Mouse (Mus musculus) stomach, embryonic 16.5 days (tissue): ENCODE data around the gene Arhgap24. TPM values are rescaled to one million over a fixed set of nuclear protein-coding genes. Genes with fewer than 3 reads are reported as not detected.
A peak's percentile ranks its signal among the peaks of the same experiment; 100 is the strongest.

Source experiments
- ATAC-seq: fragments of 200-750 bp; cut with Nextera tagmentation; 2 replicates; pipeline ENCODE4 v1.8.0; 2017; ENCODE audit warnings: moderate number of reproducible peaks, moderate TSS enrichment; ENCODE audit not compliant: insufficient read depth, low FRiP score
- H3K27ac ChIP-seq: fragments of 300-500 bp; sonication (generic); 2 replicates; pipeline ENCODE4 v1.5.1; 2014; ENCODE audit warnings: low read length
- H3K27me3 ChIP-seq: fragments of 300-500 bp; sonication (generic); 2 replicates; pipeline ENCODE4 v1.6.1; 2014; ENCODE audit warnings: low read length, control low read depth, mixed read lengths; ENCODE audit not compliant: control insufficient read depth, insufficient read depth
- H3K36me3 ChIP-seq: fragments of 300-500 bp; sonication (generic); 2 replicates; pipeline ENCODE4 v1.6.1; 2014; ENCODE audit warnings: low read length; ENCODE audit not compliant: control insufficient read depth, insufficient read depth
- H3K4me1 ChIP-seq: fragments of 300-500 bp; sonication (generic); 2 replicates; pipeline ENCODE4 v1.6.1; 2014; ENCODE audit warnings: low read length, control low read depth, mixed read lengths; ENCODE audit not compliant: control insufficient read depth, insufficient read depth
- H3K4me2 ChIP-seq: fragments of 300-500 bp; sonication (generic); 2 replicates; pipeline ENCODE4 v1.6.1; 2014; ENCODE audit warnings: low read depth, low read length, mixed read lengths
- H3K4me3 ChIP-seq: fragments of 300-500 bp; sonication (generic); replicated peaks from 2 replicates; pipeline ENCODE4 v1.5.1; 2014; ENCODE audit warnings: mild to moderate bottlenecking, low read length
- H3K9ac ChIP-seq: fragments of 300-500 bp; sonication (generic); 2 replicates; pipeline ENCODE4 v1.6.1; 2014; ENCODE audit warnings: low read length
- H3K9me3 ChIP-seq: fragments of 300-500 bp; sonication (generic); replicated peaks from 2 replicates; pipeline ENCODE4 v1.6.1; 2016; ENCODE audit warnings: low read length, control low read depth; ENCODE audit not compliant: control insufficient read depth
- WGBS: fragments of 180-500 bp; shearing (Covaris S2); extraction: QIAGEN DNeasy Blood & Tissue Kit; methylation state at CpG from one replicate; pipeline ENCODE4 v1.1.7; 2014; 5-methylcytosine and 5-hydroxymethylcytosine counted together
- polyA plus RNA-seq: library from polyadenylated mRNA; unstranded; fragments of >200 nt; fragmentation: Nextera tagmentation; extraction: Ambion mirVana; gene quantifications from 2 replicates; pipeline ENCODE4 v1.2.1, GENCODE M21; 2015

The Arhgap24 gene
- polyA plus RNA-seq, 1 experiment from 2014 or later = 29.6 TPM

GRCm38 (mm10) chr5:102767058-102767444 is 285.9 kb downstream of the Arhgap24 start:
- Histone ChIP-seq H3K4me1 (peaks cover 24% of the 10 kb centered on the region), H3K9me3 (no peaks in the 10 kb centered on the region), H3K4me2 (no peak overlapping the region), H3K4me3 (no peak overlapping the region), H3K36me3 (no peaks in the 10 kb centered on the region), H3K9ac (no peak overlapping the region), H3K27ac (no peak overlapping the region), H3K27me3 (no peaks in the 10 kb centered on the region)
- 89% methylated on average over 4 of the region's 4 CpGs for whole genome bisulfite sequencing
- ATAC-seq = no peak

DNA sequence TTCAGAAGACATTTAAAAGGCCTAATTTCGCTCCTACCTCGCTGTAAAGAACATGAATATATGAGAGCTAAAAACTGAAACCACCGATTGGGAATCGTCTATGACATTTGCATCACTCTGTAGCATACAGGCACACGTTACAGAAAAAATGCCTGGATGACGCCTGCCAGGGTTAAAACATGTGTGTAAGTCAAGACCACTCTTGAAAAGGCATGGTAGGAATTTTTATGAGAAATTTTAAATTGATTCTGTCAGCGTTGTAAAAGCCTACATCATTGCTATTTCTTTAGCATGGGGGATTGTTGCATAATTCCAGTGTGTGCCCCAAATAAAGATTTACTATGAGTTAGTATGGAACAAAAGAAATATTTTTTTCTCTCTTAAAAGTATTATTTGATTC is 286.6 kb downstream of the Arhgap24 start:
- Histone ChIP-seq H3K36me3 (no peaks in the 10 kb centered on the region), H3K4me1 (peaks cover 24% of the 10 kb centered on the region), H3K27me3 (no peaks in the 10 kb centered on the region), H3K9me3 (no peaks in the 10 kb centered on the region), H3K4me3 (no peak overlapping the region), H3K27ac (no peak overlapping the region), H3K9ac (no peak overlapping the region), H3K4me2 (no peak overlapping the region)
- WGBS = 75% methylated on average over 7 of the region's 7 CpGs
- no peak for ATAC-seq

DNA sequence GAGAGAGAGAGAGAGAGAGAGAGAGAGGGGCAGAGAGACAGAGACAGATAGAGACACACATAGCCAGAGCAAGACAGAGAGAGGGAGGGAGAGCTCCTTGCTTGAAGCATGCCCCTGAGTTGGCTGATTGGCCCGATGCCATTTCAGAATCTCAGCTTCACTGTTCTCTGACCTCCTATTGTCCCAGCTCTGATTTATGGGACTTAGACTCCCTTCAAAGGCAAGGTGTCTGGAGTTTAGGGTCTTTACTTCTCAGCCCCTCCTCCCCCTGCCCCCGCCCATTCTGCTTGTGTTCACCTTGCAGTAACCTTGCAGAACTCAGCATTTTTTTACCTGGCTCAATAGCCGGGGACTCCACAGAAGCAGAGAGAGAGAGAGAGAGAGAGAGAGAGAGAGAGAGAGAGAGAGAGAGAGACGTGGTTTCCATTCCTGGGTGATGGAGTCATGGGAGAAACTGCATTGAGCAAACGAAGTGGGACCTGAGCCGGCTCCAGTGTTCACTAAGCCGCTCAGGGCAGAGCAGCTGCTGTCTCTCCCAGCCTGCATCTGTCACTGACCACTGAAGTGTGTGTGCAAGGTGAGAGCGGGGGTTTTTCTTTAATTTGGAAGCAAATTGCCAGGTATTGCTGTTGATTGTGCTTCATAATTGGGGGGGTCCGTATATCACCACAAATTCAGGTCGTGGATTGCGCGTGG is 287.3 kb downstream of the Arhgap24 start:
- 27% methylated on average over 12 of the region's 12 CpGs for whole genome bisulfite sequencing
- no peaks in the 10 kb centered on the region for H3K27me3 ChIP-seq
- no peak overlapping the region for H3K9ac ChIP-seq
- ATAC-seq = peak; percentile 91; the same call in 1 of the 2 replicates
- H3K27ac ChIP-seq = no peak overlapping the region; the same call in 1 of the 2 replicates
- H3K4me2 ChIP-seq = peak overlapping the region; percentile 22
- no peak overlapping the region for H3K4me3 ChIP-seq
- H3K9me3 ChIP-seq = no peaks in the 10 kb centered on the region
- peaks cover 24% of the 10 kb centered on the region for H3K4me1 ChIP-seq
- no peaks in the 10 kb centered on the region for H3K36me3 ChIP-seq

DNA sequence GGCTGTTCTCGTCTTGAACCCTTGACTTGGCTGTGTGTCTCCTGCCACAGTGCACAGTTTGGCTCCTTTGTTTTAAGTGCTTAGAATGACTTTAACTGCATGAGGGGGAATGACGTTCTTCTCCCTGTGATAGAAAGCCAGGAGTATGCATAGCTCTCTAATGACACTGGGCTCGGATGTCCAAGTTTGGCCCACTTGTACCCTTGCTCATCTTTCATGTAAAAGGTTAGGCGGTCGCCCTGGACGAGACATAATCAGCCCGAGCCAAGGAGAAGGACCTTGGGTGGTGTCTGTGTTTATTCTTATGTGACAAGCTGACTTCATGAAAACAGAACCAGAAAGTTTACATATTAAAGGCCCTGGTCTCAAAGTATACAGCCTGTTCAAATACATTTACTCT is 289.4 kb downstream of the Arhgap24 start:
- H3K9ac ChIP-seq = no peak overlapping the region
- H3K4me2 ChIP-seq = no peak overlapping the region
- H3K27me3 ChIP-seq = no peaks in the 10 kb centered on the region
- peaks cover 30% of the 10 kb centered on the region for H3K4me1 ChIP-seq
- ATAC-seq = no peak
- H3K4me3 ChIP-seq = no peak overlapping the region
- no peaks in the 10 kb centered on the region for H3K36me3 ChIP-seq
- H3K27ac ChIP-seq = 0 out of 2 replicates have a peak overlapping the region, but pooled peaks have one; percentile 22
- WGBS = 39% methylated on average over 7 of the region's 7 CpGs
- no peaks in the 10 kb centered on the region for H3K9me3 ChIP-seq

GRCm38 (mm10) chr5:102774500-102774899 is 293.3 kb downstream of the Arhgap24 start:
- Histone ChIP-seq H3K36me3 (no peaks in the 10 kb centered on the region), H3K27me3 (no peaks in the 10 kb centered on the region), H3K9me3 (no peaks in the 10 kb centered on the region), H3K27ac (no peak overlapping the region), H3K4me3 (no peak overlapping the region), H3K9ac (no peak overlapping the region), H3K4me1 (peaks cover 17% of the 10 kb centered on the region), H3K4me2 (no peak overlapping the region)
- WGBS = 40% methylated on average over 4 of the region's 4 CpGs
- ATAC-seq = no peak

DNA sequence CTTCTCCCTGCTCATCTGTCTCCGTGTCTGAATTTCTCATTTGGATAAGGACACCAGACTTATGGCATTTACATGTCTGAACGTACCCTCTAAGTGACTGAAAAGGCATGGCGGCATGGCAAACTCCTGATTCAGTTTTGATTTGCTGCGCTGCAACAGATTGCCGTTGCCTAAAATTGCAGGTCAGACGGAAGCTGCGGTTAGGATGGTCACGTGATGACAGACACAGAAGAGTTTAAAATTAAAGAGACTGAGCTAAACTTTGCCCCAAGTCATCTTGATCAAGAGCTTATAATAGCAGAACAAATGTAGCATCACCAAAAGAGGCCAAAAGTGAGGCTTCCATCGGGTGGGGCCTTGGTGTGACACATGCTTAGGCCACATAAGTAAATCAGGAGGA is 296.1 kb downstream of the Arhgap24 start:
- 93% methylated on average over 9 of the region's 9 CpGs for WGBS
- Histone ChIP-seq H3K4me2 (no peak overlapping the region), H3K27ac (no peak overlapping the region), H3K4me1 (0 out of 2 replicates have a peak, but pooled peaks cover 6% of the 10 kb centered on the region), H3K9me3 (no peaks in the 10 kb centered on the region), H3K9ac (no peak overlapping the region), H3K36me3 (no peaks in the 10 kb centered on the region), H3K4me3 (no peak overlapping the region), H3K27me3 (no peaks in the 10 kb centered on the region)
- no peak for ATAC-seq

GRCm38 (mm10) chr5:102777852-102778251 is 296.7 kb downstream of the Arhgap24 start:
- Histone ChIP-seq H3K4me2 (no peak overlapping the region), H3K27me3 (no peaks in the 10 kb centered on the region), H3K9ac (no peak overlapping the region), H3K27ac (no peak overlapping the region), H3K4me3 (no peak overlapping the region), H3K36me3 (no peaks in the 10 kb centered on the region), H3K9me3 (no peaks in the 10 kb centered on the region), H3K4me1 (0 out of 2 replicates have a peak, but pooled peaks cover 6% of the 10 kb centered on the region)
- WGBS = 72% methylated on average over 9 of the region's 9 CpGs
- no peak for ATAC-seq

- H3K4me3 ChIP-seq = no peak overlapping the region
- H3K27me3 ChIP-seq = no peaks in the 10 kb centered on the region
- no peak overlapping the region for H3K4me2 ChIP-seq
- H3K27ac ChIP-seq = no peak overlapping the region
- H3K9ac ChIP-seq = no peak overlapping the region
- WGBS = 71% methylated on average over 5 of the region's 5 CpGs
- H3K36me3 ChIP-seq = no peaks in the 10 kb centered on the region
- no peaks in the 10 kb centered on the region for H3K9me3 ChIP-seq
- 0 out of 2 replicates have a peak, but pooled peaks cover 6% of the 10 kb centered on the region for H3K4me1 ChIP-seq
- no peak for ATAC-seq
These were observed 297.1 kb downstream of the Arhgap24 start for GRCm38 (mm10) chr5:102778253-102778652.

DNA sequence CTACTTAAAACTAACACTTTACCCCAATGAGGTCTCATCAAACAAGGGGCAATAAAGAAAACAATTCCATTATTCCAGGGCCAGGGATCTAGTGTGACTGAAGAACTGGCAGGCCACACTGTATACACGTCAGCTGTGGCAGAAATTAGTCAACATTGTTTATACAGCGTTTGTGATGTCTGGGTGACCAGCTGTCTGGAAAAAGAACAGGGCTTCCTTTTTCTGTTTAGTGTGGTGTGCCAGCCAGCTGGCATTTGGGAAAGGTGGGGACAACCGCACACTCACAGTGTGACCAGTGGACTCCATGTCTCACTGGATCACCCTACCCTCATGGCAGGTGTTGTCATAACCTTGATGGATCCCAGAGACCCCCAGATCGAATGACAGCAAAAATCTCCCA is 302.4 kb downstream of the Arhgap24 start:
- Histone ChIP-seq H3K27me3 (no peaks in the 10 kb centered on the region), H3K9ac (no peak overlapping the region), H3K9me3 (no peaks in the 10 kb centered on the region), H3K27ac (no peak overlapping the region), H3K4me2 (no peak overlapping the region), H3K36me3 (no peaks in the 10 kb centered on the region), H3K4me3 (no peak overlapping the region), H3K4me1 (no peaks in the 10 kb centered on the region)
- ATAC-seq = no peak
- WGBS = 47% methylated on average over 4 of the region's 4 CpGs
